Comparison of ENCODE assay signal across 9 mouse cellular contexts in the genomic region with DNA sequence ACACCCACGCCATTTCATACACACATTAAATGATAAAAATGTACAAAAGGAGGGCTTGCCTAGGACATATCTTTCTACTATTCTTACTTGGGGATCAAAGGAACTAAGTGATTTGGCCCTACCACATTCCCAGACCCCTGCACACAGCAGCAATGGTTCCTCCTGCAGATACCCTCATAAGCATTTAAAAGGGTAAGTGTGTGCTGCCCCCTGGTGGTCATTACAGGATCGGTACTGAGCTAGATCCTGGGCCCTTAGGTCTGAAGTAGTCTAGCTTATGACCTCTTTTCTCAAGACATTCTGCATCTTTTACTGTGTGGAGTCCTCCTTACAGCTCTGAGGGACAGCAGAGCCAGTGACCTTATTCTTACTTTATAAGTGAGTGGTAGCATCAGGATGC. TPM values are rescaled to one million over a fixed set of nuclear protein-coding genes. Genes with fewer than 3 reads are reported as not detected.
DNase-seq lines count a peak whose midpoint lies in the region; ATAC-seq and TF ChIP-seq lines count a peak whose summit lies in the region.
"Had no signal": no experiment of that assay in that cellular context is flagged by ENCODE, and none has a peak within 500 bp of the region (broad histone marks: within the 10 kb centered on the region; RNA-seq: fewer than 3 reads in every experiment).

No protein-coding gene starts in this region.

- no peak overlapping the region for H3K9ac ChIP-seq in CH12.LX (ENCODE audit: insufficient read depth, low read depth)
- no peak overlapping the region for H3K9ac ChIP-seq in liver, postnatal 0 days (replicated peaks)
- H3K9ac ChIP-seq: hindbrain, embryonic 15.5 days had no signal

- H3K79me2 ChIP-seq in CH12.LX (replicated peaks; ENCODE audit: control insufficient read depth, extremely low read depth, insufficient read depth, poor library complexity, severe bottlenecking): no peaks in the 10 kb centered on the region

- H3K36me3 ChIP-seq in CH12.LX (replicated peaks in 1 of 2; ENCODE audit: control insufficient read depth in 1 of 2, insufficient read depth in 1 of 2, low read length in 1 of 2): no peaks in the 10 kb centered on the region
- H3K36me3 ChIP-seq in liver, postnatal 0 days (replicated peaks; ENCODE audit: insufficient read depth, low read length): no peaks in the 10 kb centered on the region
- H3K36me3 ChIP-seq: hindbrain, embryonic 15.5 days had no signal

- TF ChIP-seq EP300 in CH12.LX (IDR thresholded peaks at IDR 0.05; ENCODE audit: low read length): no peak
- TF ChIP-seq EP300 in liver, postnatal 0 days (IDR thresholded peaks at IDR 0.05; ENCODE audit: low read depth): no peak

- TF ChIP-seq CTCF in CH12.LX (conservative IDR thresholded peaks at IDR 0.05 in 1 of 2, IDR thresholded peaks at IDR 0.05 in 1 of 2; ENCODE audit: low read depth in 2 of 2, low read length in 2 of 2): peak; percentile 90 to 97
- TF ChIP-seq CTCF in liver, postnatal 0 days (IDR thresholded peaks at IDR 0.05; ENCODE audit: low read depth): peak; percentile 91

- in situ Hi-C loops in CH12.LX (cut with MboI; ENCODE audit: low pct_ligation_motif_present, low pct_unique_long_range_greater_than_20kb, low sequenced_read_pairs): loop anchor here (5.0 kb wide), 1 partner anchor 37 kb away; no protein-coding TSS in a partner anchor

- 38% methylated on average over 2 of the region's 2 CpGs for WGBS in liver, postnatal 0 days (ENCODE audit: insufficient replicate concordance)

- TF ChIP-seq POLR2A in CH12.LX (IDR thresholded peaks at IDR 0.05; ENCODE audit: low read depth, low read length): no peak

- peak; percentile 85 for DNase-seq in CH12.LX (ENCODE audit: extremely low read depth)
- peak; percentile 89 for DNase-seq in ZHBTc4 (ENCODE audit: low read depth, low spot score)
- peak; percentile 84 to 90 for DNase-seq in cerebellum, postnatal 36 days
- DNase-seq in gastrocnemius, postnatal 36 days: peak; percentile 50 to 66
- peak; percentile 77 to 91 for DNase-seq in kidney, postnatal 36 days
- peak; percentile 75 for DNase-seq in liver, postnatal 0 days
- peak; percentile 69 for DNase-seq in retina, postnatal 7 days (ENCODE audit: low read depth, low spot score)
- peak; percentile 84 for DNase-seq in thymus, postnatal 4 days

- no peak overlapping the region for H3K4me3 ChIP-seq in CH12.LX (replicated peaks in 1 of 3; ENCODE audit: low read depth in 2 of 3, low read length in 2 of 3, poor library complexity in 1 of 3)
- H3K4me3 ChIP-seq in liver, postnatal 0 days (ENCODE audit: low read depth, low read length): no peak overlapping the region
- H3K4me3 ChIP-seq: hindbrain, embryonic 15.5 days had no signal

- peaks cover 3% of the 10 kb centered on the region for H3K27me3 ChIP-seq in CH12.LX (replicated peaks)
- no peaks in the 10 kb centered on the region for H3K27me3 ChIP-seq in liver, postnatal 0 days (ENCODE audit: insufficient read depth, low read length)
- H3K27me3 ChIP-seq: hindbrain, embryonic 15.5 days had no signal

- H3K27ac ChIP-seq in CH12.LX (ENCODE audit: insufficient read depth, low read depth): no peak overlapping the region
- H3K27ac ChIP-seq in liver, postnatal 0 days (ENCODE audit: low read depth): no peak overlapping the region
- H3K27ac ChIP-seq: hindbrain, embryonic 15.5 days had no signal

- dilution Hi-C loops in CH12.LX (cut with MboI; ENCODE audit: extremely low pct_ligation_motif_present, extremely low pct_unique_long_range_greater_than_20kb, low sequenced_read_pairs): no loop called here

- ATAC-seq in liver, postnatal 0 days: no peak

- peak; percentile 82 for TF ChIP-seq RAD21 in CH12.LX (IDR thresholded peaks at IDR 0.05; ENCODE audit: low read depth, low read length)

- H3K4me1 ChIP-seq in CH12.LX (ENCODE audit: control insufficient read depth in 1 of 2, insufficient read depth in 2 of 2): peaks cover 7 to 22% of the 10 kb centered on the region in 2 experiments
- H3K4me1 ChIP-seq in liver, postnatal 0 days (ENCODE audit: insufficient read depth): no peaks in the 10 kb centered on the region
- H3K4me1 ChIP-seq: hindbrain, embryonic 15.5 days had no signal

- no peak overlapping the region for H3K4me2 ChIP-seq in CH12.LX (ENCODE audit: insufficient read depth, low read depth, poor library complexity, severe bottlenecking)
- H3K4me2 ChIP-seq in liver, postnatal 0 days (ENCODE audit: low read depth, low read length): no peak overlapping the region
- H3K4me2 ChIP-seq: hindbrain, embryonic 15.5 days had no signal

- intact Hi-C loops in gastrocnemius, postnatal 36 days (cut with DNase I): loop anchor here (5.0 kb wide), 1 partner anchor 73 kb away; no protein-coding TSS in a partner anchor

- H3K9me3 ChIP-seq in CH12.LX (replicated peaks; ENCODE audit: low read length): no peaks in the 10 kb centered on the region
- no peaks in the 10 kb centered on the region for H3K9me3 ChIP-seq in liver, postnatal 0 days (ENCODE audit: low read length)
- H3K9me3 ChIP-seq: hindbrain, embryonic 15.5 days had no signal

TF ChIP-seq in CH12.LX, 34 proteins besides CTCF, POLR2A, EP300 and RAD21:
- TF ChIP-seq CHD2 (IDR thresholded peaks at IDR 0.05; ENCODE audit: low read length): no peak
- no peak for TF ChIP-seq ZKSCAN1 (IDR thresholded peaks at IDR 0.05; ENCODE audit: borderline replicate concordance, low read depth, low read length)
- peak; percentile 81 for TF ChIP-seq SMC3 (IDR thresholded peaks at IDR 0.05; ENCODE audit: low read depth, low read length)
- TF ChIP-seq NELFE (IDR thresholded peaks at IDR 0.05; ENCODE audit: low read depth, low read length): 0 out of 2 replicates have a peak, but pooled peaks have one; percentile 36

RNA-seq across cellular contexts. Expression of gene 4921536K21Rik, which starts 15.1 kb away (rescaled TPM):
- total RNA-seq in CH12.LX (2012; rRNA removed) (0.08 and 0.21 TPM in 2 replicates), CH12.LX (2014; rRNA removed) (0.08 TPM in 1 of 2 replicates, not detected in the other)
- 0.56 and 0.61 TPM in 2 replicates for polyA plus RNA-seq in CH12.LX (2012; ENCODE audit: insufficient read length, low read depth)
- total RNA-seq in gastrocnemius, postnatal 36 days (2021): under 1 TPM; 0.10 to 0.13 TPM
- polyA plus RNA-seq in liver, postnatal 0 days (2015; fragmentation: Nextera tagmentation; extraction: Ambion mirVana): not detected in 2 replicates

RNA-seq across cellular contexts. Expression of gene Dusp18, which starts 15.2 kb away (rescaled TPM):
- 4.7 and 4.8 TPM in 2 replicates for total RNA-seq in CH12.LX (2012; rRNA removed)
- total RNA-seq in CH12.LX (2014; rRNA removed): 2.3 and 2.8 TPM in 2 replicates
- 5.5 and 6.6 TPM in 2 replicates for polyA plus RNA-seq in CH12.LX (2012; ENCODE audit: insufficient read length, low read depth)
- 10 to 100 TPM in 1 of 2 experiments, 1 to 10 TPM in 1; 5.9 to 11.4 TPM for total RNA-seq in gastrocnemius, postnatal 36 days (2021)
- 0.19 and 0.27 TPM in 2 replicates for polyA plus RNA-seq in liver, postnatal 0 days (2015; fragmentation: Nextera tagmentation; extraction: Ambion mirVana)

RNA-seq across cellular contexts. Expression of gene Osbp2, which starts 16.1 kb away (rescaled TPM):
- not detected in 2 replicates for total RNA-seq in CH12.LX (2012; rRNA removed)
- total RNA-seq in CH12.LX (2014; rRNA removed): not detected in 2 replicates
- not detected in 2 replicates for polyA plus RNA-seq in CH12.LX (2012; ENCODE audit: insufficient read length, low read depth)
- total RNA-seq in gastrocnemius, postnatal 36 days (2021): under 1 TPM; 0.30 to 0.66 TPM
- polyA plus RNA-seq in liver, postnatal 0 days (2015; fragmentation: Nextera tagmentation; extraction: Ambion mirVana): 0.07 TPM in 1 of 2 replicates, not detected in the other

RNA-seq across cellular contexts. Expression of gene Slc35e4, which starts 34.6 kb away (rescaled TPM):
- total RNA-seq in CH12.LX (2012; rRNA removed) (9.5 and 10.9 TPM in 2 replicates), CH12.LX (2014; rRNA removed) (3.3 and 4.5 TPM in 2 replicates)
- polyA plus RNA-seq in CH12.LX (2012; ENCODE audit: insufficient read length, low read depth): 4.0 and 4.6 TPM in 2 replicates
- 10 to 100 TPM; 20.4 to 21.2 TPM for total RNA-seq in gastrocnemius, postnatal 36 days (2021)
- polyA plus RNA-seq in liver, postnatal 0 days (2015; fragmentation: Nextera tagmentation; extraction: Ambion mirVana): 0.43 and 0.46 TPM in 2 replicates

RNA-seq across cellular contexts. Expression of gene Tcn2, which starts 52.1 kb away (rescaled TPM):
- total RNA-seq in CH12.LX (2012; rRNA removed) (4.7 and 8.6 TPM in 2 replicates), CH12.LX (2014; rRNA removed) (1.2 and 1.3 TPM in 2 replicates)
- polyA plus RNA-seq in CH12.LX (2012; ENCODE audit: insufficient read length, low read depth): 2.5 and 2.7 TPM in 2 replicates
- total RNA-seq in gastrocnemius, postnatal 36 days (2021): 10 to 100 TPM; 15.3 to 15.5 TPM
- polyA plus RNA-seq in liver, postnatal 0 days (2015; fragmentation: Nextera tagmentation; extraction: Ambion mirVana): 55.5 and 61.3 TPM in 2 replicates
